Mouse (Mus musculus) heart, postnatal 14 days (tissue): ENCODE data around the gene Fam173b. TPM values are rescaled to one million over a fixed set of nuclear protein-coding genes. Genes with fewer than 3 reads are reported as not detected.
A peak's percentile ranks its signal among the peaks of the same experiment; 100 is the strongest.

Source experiments
- DNase-seq, 2 experiments: peaks; one replicate each; pipeline ENCODE4 v3.0.0; 2021 to 2022
- intact Hi-C: fragments of 180-260 bp; cut with DNase I; formaldehyde crosslinking; loops from one replicate; pipeline ENCODE4 v1.15.1; 2025
- total RNA-seq, 2 experiments: library from RNA; stranded (reverse); gene quantifications; 2 replicates each; pipeline ENCODE4 v1.2.3; 2021

The Fam173b gene
- total RNA-seq, 2 experiments from 2014 or later = 17.1 to 19.9 TPM

DNA sequence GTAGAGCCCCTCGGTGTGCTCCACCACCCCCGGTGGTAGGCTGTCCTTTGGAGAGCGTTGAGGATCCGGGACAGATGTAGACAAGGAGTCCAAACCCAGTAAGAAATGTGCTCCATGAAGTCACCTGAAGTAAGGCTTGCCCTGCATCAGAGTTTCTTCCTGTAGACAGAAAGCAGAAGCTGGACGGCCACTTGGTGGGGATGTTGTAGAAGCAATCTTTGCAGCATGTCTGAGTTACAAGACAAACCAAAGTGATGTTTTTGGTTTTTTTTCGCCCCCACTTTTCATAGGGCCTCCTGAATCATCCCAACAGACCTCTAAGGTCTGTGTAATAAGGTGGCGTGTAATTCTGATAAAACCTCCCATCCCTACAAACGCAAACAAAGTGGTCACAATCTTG lies 17.9 kb downstream of the Fam173b start:
- intact Hi-C loops = loop anchor here (10.0 kb wide), 1 partner anchor 1115 kb away; no protein-coding TSS in a partner anchor
- DNase-seq = no peak

DNA sequence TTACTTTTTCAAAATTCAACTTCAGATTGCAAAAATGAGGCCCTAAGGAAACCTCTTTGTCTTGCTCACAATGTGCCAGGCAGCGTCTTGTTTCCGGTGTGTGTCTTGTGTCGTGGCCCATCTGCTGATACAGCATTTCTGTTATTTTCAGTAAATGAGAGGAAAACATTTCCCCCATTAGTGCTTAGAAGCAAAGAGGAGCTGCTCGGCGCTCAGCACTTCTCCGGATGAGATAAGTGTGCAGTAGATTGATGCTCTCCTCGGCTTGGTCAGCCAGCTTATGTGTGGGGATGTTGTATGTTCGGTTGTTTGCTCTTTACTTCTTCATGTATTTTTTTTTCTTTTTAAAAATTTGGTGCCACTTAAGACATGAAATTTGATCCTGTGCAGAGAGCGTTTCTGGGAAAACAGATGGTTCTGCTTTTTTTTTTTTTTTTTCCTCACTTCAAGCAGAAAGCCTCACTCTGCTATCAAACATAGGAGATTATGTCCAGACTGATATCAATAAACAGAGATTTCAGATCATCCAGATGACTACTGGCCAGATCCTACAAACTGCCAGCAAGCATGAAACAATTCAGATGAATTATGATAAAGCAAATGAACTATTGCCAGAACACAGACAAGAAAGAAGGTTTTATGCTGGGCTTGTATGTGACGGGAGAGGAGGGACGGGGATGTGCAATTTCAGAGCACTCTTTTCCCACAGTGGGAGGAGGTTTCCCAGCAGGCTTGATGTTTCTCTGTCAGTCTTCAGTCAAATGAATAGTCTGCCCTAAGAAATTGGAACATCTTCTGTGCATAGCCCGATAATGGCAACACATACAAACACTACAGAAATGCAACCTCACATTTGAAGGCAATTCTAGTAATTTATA lies 25.9 kb downstream of the Fam173b start:
- no peak for DNase-seq
- intact Hi-C loops = no loop called here

- no peak for DNase-seq
- intact Hi-C loops = no loop called here
Measured at GRCm38 (mm10) chr15:31628180-31628579, 26.5 kb downstream of the Fam173b start.

DNA sequence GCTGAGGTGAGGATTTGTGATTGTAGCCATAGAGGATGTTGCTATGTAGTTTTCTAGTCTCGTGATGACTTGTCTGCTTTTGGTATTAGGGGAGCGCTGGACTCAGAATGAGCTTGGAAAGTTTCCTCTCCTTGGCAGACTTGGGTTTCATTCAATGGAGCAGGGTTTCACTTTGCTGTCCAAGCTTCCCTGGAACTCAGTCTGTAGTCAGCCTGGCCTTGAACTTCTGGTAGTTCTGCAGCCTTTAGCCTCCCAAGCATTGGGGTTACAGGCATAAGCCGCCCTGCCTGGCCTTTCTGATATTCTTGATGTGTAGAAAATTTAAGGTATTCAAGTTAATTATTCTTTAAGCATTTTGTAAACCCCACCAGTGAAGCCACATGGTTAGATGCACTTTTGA lies 27.9 kb downstream of the Fam173b start:
- intact Hi-C loops = no loop called here
- no peak for DNase-seq

DNA sequence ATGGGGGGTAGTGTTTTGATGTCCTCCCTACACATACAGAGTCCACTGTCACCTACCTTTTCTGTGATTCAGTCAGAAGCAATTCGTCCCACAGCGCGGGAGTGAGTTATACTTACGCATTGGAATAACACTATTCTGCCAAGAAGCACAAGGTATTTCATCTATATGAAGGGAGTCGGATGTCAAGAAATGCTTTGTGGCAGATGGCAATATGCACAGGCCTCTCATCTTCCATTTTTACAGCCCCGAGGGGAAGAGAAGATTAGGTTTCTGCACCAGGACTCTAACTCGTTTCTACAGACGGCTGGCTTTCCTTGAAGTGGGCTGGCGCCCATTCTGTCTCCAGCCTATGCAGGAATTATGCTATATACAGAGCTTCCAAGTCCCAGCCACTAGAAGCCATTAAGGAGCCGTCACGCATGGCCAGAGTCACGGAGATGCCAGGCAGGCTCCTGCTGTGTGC lies 29.8 kb downstream of the Fam173b start:
- intact Hi-C loops = no loop called here
- DNase-seq = no peak

- intact Hi-C loops = no loop called here
- DNase-seq = no peak
Measured at GRCm38 (mm10) chr15:31632478-31632877, 30.8 kb downstream of the Fam173b start.

DNA sequence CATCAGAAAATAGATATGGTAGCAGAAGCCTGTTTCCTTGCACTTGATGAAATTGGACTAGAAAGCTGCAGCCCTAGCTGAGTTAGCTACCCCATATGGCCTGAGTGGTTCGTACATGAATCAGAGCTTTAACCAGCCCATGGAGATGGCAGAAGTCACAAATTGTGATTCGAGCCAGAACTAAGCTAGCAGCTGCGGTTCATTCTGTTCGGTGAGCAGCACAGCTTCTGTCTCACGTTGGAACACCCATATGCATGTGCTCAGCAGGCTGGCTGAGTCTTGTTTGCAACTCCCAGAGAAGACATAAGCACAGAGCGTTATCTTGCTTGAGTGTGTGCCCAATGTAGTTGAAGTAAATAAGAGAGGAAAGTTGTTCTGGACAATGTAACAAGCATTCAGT lies 32.9 kb downstream of the Fam173b start:
- no peak for DNase-seq
- intact Hi-C loops = no loop called here

DNA sequence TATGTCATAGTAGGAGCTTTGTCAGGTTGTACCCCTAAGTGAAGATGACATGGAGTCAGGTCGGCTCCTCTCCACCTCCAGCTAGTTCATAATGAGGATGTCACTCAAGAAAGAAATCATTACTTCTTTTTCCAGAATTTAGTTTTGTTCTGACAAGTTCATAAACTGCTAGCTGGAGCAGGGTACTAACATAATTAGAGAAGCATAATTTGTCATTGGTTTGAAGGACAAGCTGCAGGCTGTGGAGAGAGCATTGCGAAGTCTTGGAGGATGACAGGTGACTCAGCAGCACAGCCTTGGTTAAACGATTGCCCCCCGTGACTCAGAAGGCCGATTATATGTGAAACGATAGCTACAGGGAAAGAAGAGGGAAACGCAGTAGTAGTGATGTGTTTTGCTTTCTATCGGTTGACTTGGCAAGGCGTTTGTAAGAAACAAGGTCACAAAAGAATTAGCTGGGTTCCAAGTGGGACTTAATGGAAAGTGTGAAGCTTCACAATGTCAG lies 34.5 kb downstream of the Fam173b start:
- intact Hi-C loops = no loop called here
- DNase-seq = no peak

GRCm38 (mm10) chr15:31647225-31647624 lies 45.6 kb downstream of the Fam173b start:
- DNase-seq = peak in 1 of 2 experiments; percentile 24
- intact Hi-C loops = no loop called here

- intact Hi-C loops = no loop called here
Measured at GRCm38 (mm10) chr15:31647851-31648569, 46.4 kb downstream of the Fam173b start.

DNA sequence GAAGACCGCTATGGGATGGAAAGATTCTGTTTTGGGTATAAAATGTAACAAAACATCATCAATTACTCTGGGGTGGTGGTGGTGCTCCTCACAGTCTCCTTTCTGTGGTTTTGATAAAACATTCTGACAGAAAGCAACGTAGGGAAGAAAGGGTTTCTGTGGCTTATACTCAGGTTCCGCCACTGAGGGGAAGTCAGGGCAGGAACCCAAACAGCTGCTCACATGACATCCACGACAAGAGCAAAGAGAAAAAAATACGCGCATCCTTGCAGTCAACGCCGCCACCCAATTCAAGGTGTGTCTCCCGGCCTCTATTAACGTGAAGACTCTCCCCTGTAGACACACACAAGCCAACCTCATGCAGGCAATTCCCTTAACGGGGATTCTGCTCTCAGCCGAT lies 48.0 kb downstream of the Fam173b start:
- DNase-seq = no peak
- intact Hi-C loops = no loop called here

More at GRCm38 (mm10) chr15:31647851-31648569, 46.4 kb downstream of the Fam173b start:
- no peak for DNase-seq

DNA sequence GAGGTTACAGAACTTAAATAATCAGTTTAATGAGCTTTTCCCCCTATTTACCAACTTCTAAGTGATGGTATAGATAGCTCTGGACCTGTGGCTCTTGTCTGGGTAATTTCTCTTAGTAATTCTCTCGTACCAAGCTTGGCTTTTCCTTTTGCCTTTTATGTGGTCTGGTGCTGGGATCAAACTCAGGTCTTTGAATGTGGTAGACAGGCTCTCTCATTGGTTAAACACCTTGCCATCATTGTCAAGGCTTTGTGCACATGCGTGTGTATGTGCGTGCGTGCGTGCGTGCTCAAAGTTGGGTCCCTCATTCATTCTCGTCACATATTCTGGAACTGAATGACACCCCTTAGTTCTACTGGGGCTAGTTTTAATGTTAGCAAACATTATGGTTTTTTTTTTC lies 49.2 kb downstream of the Fam173b start:
- intact Hi-C loops = no loop called here
- no peak for DNase-seq

GRCm38 (mm10) chr15:31660133-31660795 lies 58.6 kb downstream of the Fam173b start:
- DNase-seq = no peak
- intact Hi-C loops = no loop called here

- intact Hi-C loops = no loop called here
- DNase-seq = no peak
Measured at GRCm38 (mm10) chr15:31660844-31661243, 59.2 kb downstream of the Fam173b start.

DNA sequence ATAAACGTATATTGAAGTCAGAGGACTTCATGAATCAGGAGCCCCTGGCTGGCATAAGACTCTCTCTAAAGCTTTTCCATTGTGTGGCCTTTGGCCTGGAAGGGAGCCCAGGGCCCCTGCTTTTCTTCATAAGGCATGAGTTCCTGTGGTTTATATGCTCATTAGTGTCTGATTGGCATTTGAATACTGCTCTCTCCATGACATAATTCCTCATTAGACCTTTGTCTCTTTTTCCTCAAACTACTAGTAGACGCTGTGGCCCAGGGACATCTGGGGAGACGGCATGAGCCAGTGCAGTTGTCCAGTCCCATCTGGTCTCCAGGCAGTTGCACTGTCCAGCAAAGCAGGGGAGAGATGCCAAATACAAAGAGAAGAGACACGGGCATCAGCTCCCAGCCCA lies 60.1 kb downstream of the Fam173b start:
- no peak for DNase-seq
- intact Hi-C loops = no loop called here

- intact Hi-C loops = no loop called here
- DNase-seq = no peak
Measured at GRCm38 (mm10) chr15:31663074-31663473, 61.4 kb downstream of the Fam173b start.

Other genes starting within 250 kb of the Fam173b start
- gene Ankrd33b, start 234.1 kb upstream of the Fam173b start, total RNA-seq = 10 to 100 TPM; 21.8 TPM
- under 1 TPM in 1 of 2 experiments, not detected in 1; 0.29 TPM for gene Ropn1l, start 148.1 kb upstream of the Fam173b start, total RNA-seq
- gene March6, start 70.8 kb upstream of the Fam173b start, total RNA-seq = 100 to 1,000 TPM; 106 to 108 TPM
- gene Cmbl, start 36.5 kb upstream of the Fam173b start, total RNA-seq = 10 to 100 TPM; 25.6 to 26.5 TPM
- gene Cct5, start within 50 bp of the Fam173b start, total RNA-seq = 100 to 1,000 TPM; 144 to 154 TPM